Mouse (Mus musculus): Measurements from ENCODE around the gene Tln1.
"Not testable (repeated sequence)": the region's sequence is repeated elsewhere in the genome, so short reads cannot be mapped to it uniquely, and the experiment has no call there.

Gene Tln1

DNA sequence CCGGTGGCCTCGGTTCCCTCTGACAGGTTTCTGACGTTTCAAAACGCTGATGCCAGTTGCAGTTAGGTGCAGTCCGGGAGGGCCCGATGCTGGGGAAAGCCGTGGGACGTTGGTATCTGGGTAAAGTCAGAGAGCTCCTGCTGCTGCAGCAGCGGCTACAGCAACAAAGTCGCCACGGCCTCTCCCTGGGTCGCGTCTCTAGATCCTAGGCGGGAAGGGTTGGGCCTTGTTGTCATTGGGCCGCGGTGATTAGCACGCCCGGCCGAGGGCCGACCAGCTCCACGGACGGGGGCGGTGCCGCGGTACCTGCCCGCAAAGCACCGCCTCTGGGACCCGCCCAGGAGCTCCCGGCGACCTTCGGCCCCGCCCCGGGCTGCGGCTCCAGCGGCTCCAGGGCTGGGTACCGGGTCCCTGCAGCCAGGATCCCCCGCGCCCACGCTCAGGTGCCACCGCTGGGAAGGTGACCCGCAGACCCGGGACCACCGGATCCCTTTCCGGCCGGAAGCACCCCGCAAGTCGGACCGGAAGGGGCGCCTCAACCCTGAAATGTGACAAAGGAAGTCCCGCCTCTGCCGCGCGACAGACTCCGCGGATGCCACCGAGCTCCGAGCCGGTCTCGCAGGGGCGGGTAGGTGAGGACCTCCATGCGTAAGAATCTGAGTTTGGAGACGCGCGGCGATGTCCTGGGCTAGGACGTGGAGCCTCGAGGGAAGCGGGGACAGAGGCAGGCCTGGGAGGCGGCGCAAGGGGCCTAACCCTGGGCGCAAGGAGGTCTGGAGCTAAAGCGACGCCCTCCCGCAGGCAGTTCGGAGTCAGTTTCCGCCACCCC, 16.1 kb upstream of the Tln1 start, which contains the start of the genes Rgp1 and Gba2:
TSS of gene Rgp1 (plus strand) at position 340 of the 829 bp plus-strand sequence.
TSS of gene Gba2 (minus strand) at position 498 of the 829 bp plus-strand sequence.
- peak; percentile 90 for DNase-seq

DNA sequence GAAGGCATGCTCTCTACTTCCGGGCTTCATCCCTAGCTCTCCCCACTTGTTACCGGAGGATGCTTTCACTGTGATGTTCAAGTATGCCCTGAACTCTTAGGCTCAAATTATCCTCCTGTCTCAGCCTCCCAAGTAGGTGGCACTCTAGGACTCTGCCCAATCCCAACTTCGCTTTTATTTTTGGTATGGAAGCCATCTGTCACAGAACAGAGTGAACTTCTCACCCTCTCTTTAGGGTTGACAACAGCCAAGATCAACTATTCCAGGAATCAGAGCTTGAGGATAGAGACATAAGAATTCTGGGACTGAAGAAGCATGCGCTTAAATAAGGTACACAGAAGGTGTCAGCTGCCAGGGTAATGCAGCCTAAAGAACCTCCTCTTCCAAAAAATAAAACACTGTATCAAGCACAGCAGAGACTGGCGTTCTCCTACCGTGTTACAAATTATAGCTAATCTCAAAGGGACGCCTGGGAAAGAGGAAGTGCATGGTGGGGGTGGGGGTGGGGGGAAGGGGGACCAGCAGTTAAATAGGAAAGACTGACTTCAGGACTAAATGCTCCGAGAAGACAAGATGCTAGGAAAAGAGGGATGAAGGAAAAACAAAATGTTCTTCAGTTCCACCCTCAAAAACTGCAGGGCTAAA, 14.9 kb upstream of the Tln1 start:
- no peak for DNase-seq

DNA sequence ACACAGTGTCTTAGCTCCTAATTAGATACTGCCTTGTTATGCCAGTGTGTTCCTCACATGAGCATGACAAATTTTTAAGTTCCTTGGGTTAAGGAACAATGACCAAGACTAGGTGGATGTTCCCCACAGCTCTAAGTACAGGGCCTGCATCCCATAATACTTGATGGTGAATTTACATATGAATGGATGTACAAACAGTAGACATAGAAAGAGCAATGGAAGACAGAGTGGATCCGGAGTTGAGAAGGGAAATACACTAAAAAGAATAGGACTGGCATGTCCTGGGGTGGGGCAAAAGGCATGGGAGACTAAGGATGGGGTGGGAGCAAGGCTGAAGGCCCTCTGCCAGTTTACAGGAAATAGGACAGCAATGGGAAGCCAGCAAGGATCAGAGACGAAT, 12.9 kb upstream of the Tln1 start:
- DNase-seq, result no peak

DNA sequence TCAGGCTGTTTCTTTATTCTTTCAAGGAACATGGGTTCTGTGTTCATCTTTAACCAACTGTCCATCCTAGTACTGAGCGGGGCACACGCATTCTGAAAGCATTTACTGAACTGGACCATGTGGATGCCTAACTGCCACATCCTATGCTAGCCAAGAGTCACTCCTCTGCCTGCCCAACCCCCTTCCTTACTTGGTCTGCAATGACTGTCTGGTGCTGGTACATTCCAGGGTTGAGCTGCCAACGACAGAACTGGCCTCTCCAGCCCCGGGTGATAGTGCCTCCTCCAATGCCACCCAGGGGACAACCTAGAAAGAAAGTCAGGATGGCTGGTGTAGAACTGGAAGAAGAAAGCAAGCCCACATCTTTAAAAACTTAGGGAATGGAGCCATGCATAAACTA, 11.1 kb upstream of the Tln1 start:
- DNase-seq, result no peak

DNA sequence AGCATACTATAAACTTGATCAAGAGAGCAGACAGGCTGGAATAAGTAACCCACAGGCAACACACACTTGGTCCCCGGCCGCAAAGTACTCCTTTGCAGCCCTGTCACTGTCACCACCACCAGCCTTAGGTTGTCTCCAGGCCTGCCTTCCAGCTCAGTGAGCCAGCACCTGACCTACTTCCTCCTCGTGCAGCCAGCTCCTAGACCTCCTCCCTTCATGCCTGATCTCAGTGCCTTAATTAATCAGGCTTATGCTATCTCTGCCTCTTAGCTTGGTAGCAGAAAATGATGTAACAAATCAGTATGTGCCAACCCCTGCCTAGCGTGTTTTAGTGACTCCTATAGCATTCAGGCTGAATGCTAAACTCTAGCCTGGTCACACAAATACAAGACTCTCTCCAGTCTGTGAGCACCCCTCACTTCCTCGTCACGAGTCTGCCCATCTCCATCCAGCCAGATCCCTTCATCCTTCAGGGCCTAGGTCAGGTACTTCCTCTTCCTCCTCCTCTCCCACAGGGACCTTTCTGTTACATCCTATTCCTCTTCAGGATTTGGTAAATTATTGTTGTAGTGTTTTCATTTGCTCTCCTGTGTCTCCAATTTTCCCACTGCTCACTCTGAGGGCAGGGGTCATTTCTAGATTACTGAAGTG, 9.0 kb upstream of the Tln1 start:
- no peak for DNase-seq

DNA sequence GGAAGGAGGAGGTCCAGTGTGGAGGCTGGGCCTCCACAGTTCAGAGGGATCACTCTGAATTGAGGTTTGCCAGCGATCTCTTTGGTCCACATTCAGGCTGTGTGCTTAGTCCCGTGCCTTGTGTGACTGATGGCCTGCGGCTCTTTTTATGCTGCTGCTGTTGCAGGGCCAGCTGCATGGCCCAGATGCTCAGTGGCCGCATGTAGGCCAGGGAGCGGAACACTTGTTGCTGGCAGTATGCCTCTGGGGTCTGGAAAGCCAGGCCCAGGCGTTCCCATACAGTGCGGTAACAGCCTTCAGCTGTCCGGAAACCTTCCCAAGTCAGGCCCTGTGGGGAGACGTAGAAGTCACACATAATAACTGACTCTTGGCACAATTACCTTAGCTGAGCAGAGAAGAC, 4.6 kb upstream of the Tln1 start:
- DNase-seq, result no peak

DNA sequence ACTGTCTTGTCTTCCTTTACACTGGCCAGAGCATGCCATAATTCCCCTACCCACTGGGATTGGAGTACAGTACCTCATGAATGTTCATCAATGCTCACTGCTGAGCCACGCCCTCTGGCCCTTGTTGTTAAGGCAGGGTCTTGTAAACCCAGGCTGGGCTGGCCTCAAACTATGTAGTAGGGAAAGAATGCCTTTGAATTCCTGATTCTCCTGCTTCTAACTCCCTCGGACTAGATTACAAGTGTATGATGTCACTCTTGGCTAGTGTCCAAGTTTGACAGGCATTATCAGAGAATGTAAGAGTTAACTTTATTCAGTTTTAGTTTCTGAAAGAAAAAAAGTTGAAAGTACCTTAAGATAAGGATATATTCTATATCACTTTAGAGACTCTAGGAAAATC, 1.7 kb upstream of the Tln1 start:
- no peak for DNase-seq

DNA sequence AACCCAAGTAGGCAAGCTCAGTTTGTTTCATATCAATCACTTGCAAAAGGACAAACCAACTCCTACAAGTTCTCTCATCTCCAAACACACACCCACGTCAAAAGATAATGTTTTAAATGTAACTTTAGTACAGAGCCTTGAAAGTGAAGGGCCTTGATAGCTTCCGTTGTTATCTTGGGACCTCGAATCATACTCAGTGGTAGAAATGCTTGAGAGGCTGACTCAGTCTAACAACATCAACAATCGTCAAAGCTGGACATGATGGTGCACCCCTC, 1.0 kb upstream of the Tln1 start:
- DNase-seq, result no peak

DNA sequence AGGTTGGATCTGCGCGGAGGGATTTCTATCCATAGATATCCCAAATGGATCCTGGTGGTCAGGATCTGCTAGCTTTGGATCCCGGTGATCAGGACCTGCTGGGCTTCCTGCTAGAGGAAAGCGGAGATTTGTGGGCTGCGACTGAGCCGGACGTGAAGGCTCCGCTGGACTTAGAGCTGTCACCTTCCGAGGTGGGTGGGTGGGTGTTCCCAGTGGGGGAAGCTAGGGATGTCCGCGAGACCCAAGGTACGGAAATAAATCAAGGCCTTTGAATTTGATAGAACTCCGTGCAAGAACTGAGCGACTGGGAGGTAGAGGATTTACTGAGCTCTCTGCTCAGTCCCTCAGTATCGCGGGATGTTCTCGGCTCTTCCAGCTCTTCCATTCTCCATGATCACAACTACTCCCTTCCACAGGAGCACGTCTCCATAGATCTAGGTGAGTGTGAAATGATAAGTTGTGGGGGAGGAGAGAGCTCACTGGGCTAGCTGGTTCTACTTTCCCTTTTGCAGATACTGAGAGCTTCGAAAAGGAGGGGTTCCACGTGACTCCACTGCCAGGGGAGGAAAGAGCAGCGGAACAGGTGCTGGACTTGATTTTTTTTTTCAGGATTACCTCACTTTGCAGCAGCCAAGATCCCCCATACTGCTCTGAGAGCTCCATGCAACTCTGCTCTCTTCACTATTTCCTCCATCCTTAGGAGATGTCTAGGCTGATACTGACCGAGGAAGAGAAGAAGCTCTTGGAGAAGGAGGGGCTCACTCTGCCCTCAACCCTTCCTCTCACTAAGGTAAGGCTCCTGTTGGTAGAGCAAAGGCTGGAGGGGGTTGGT, 494 bp upstream of the Tln1 start:
- no peak for DNase-seq

DNA sequence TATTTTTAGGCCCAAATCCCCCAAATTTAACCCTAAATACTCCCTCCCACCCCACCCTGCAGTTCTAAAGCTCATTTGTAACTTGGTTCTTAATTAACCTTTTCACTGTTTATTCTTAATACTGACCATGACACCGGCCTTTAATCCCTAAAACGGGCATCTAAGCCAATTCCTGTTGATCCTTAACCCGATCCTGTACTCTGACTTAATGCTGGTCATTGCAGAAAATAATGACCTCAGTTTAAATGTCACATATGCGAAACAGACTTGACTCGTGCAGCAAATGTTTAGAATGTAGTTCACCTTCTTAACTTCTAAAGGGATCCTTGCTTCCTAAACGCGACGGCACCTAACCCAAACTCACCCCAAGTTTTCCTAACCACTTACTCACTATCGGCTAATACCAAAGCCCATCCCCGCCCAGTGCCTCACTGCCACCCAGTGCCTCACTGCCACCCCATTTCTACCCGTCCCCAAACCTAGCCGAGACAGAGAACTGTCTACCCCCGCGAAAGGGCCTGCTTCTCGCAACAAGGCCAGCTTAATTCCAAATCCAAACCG, 975 bp downstream of the Tln1 start:
- no peak for DNase-seq

DNA sequence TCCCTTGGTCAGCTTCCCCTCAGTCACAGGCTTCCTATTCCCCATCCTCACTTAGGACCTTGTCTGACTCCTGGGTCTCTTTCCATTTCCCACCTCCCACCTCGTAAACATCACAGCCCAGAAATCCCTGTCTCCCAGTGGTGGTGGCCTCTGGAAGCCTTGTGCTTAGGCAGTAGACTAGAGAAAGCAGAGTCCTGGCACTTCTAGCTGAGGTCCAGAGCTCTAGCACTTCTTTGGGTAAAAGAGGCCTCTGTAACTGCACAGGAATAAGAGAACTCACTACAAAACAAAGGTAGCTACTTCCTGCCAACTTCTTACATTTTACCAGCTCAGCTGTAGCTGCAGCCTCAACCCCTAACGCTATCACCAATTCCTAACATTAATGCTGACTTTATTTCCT, 1.5 kb downstream of the Tln1 start:
- peak; percentile 25 for DNase-seq

DNA sequence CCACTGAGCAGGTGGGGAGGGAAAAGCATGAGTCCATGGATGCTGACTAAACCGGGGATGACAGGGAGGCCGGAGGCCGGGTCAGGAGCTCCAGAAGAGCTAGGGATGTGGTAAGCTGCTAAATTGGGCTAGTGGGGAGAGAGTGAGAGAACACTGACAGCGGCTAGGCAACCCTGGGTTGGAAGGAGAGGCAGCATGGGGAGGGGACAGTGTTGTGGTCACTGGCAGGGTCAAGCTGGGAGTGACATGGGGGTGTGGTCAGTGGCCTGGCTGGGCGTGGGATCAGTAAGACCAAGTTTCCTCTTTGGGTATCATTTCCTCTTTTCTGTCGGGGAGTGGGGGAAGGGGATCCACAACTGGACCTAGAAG, 2.3 kb downstream of the Tln1 start:
- DNase-seq, result peak; percentile 27

DNA sequence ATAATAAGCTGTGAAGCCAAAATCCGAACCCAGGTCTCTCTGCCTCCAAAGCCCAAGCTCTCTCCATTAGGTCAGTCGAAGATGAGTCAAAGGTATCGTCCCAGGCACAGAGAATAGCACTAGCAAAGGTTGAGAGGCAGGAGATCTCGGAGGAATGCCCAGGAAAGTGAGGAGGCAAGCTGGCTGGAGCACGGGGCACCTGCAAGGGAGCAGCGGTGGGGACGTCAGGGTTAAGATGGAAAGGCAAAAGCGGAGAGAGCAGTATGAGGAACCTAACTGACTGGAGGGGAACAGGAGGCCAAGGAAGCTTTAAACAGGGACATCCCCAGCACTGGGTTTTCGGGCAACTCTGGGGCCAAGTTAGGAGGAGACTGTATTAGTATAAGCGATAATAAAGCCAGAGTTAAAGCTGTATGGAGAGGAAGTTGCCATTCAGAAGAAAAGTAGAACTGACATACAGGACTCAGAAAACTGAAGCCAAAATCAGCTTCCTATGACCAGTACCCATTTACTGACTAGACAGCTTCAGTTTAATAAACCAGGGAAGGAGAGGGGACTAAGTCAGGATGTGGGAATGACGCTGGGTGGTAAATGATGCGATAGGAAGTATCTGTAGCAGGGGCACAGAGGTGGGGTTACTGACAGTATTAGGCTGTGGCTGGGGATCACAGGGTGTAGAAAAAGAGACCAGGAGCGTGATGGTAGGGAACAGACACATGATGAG, 2.8 kb downstream of the Tln1 start:
- DNase-seq, result peak; percentile 22

DNA sequence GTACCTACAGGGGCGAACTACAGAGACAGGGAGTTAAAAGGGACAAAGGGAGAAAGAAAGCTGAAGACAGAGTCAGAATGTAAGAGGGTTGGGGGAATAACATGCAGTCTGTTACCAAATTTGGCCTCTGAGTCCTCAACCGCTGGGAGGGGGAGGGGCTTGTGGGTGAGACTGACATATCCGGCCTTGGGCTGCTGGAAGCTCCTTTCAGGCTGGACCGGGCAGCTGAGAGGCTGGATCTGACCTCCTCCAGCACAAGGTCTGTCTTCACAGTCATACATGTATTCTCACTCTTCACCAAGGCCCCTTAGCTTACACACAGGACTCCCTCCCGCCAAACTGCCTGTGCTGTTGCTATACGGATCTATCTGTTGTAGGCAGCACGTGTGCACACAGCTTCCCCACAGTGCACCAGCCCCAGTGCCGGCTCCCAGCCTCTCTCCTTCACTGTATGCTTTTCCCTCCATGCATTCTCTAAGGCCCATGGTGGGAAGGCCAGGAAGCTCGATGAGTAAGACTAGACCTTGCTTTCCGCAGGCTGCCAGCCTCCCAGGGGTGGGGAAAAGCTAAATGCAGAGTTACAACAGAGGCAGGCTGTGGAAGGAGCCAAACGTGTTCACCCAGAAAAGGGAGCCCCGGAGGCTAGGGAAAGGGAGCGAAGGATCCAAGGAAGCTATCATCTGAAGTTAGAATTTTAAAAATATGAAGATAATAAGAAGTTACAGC, 3.7 kb downstream of the Tln1 start:
- peak; percentile 79 for DNase-seq

DNA sequence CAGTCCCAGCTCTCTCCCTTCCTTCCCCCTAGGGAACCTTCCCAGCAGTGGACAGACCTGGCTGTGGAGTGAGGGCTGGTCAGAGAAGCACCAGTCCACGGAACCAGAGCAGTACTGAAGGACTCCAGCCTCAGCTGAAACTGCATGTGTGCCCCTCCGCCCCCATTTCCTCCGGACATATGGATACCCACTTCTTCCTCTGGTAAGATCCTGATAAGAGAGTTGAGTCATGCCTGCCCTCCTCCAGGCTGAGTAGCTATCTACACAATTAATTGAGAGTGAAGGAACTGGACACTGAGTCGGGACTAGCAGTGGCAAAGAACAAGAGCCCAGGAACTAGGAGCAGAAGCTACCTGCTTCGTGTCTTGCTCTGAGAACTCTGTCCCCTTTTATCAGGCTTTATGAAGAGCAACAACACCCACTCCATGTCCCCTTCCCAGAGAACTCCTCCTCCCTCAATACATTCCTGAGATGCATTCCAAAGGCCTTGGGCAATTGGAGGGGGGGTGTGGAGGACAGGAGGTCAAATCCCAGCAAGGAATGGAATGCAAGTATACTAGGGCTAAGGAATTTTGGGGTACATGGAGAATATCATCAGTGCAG, 4.4 kb downstream of the Tln1 start:
- no peak for DNase-seq

DNA sequence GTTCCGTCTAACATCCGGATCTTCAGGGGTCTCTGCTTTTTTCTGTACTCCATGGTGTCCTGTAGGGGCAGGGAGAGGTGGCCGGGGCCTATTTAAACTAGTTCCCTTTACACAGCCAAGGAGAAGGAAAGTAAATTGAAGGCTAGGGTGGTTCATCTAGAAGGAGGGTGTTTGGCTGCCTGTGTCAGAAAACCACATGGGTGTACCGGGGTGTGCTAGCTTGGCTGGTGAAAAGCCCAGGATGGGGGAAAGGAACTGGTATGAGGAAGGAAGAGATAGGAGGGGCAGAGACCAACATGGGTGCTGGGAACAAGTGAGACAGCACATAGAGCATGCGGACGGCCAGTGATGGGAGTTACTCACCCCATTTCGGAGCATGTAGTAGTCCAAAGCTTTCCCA, 6.6 kb downstream of the Tln1 start:
- no peak for DNase-seq

DNA sequence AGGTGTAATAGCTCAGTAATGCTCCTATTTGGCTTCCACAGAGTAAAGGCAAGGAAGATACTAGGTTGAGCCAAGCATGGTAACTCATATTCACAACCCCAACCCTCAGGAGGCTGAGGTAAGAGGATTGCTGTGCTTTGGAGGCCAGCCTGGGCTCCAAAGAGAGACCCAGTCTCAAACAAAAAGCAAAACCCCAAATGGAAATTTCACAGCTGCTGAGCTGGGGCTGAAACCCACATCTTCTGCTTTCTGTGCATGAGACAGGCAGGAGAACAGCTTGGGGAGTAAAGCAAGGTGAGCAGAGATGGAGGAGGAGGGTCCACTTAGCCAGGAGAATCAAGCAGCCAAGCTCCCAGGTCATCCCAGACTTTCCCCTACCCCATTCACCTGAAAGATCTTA, 8.6 kb downstream of the Tln1 start:
- no peak for DNase-seq

DNA sequence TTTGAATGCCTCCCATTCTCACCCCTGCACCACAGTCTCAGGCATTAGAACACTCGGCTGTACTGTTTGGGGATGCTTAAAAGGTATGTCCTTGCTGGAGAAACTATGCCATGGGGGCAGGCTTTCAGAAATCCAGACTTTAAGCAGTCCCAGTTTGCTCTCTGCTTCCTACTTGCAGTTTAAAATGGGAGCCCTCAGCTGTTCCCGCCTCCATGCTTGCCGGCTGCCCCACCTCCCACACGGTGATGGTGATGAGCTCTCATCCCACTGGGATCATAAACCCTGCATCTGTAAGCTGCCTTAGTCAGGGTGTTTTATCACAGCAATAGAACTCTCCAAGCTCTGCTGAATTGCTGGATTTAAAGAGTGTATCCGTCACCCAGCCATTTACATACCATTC, 10.1 kb downstream of the Tln1 start:
- DNase-seq, result no peak

DNA sequence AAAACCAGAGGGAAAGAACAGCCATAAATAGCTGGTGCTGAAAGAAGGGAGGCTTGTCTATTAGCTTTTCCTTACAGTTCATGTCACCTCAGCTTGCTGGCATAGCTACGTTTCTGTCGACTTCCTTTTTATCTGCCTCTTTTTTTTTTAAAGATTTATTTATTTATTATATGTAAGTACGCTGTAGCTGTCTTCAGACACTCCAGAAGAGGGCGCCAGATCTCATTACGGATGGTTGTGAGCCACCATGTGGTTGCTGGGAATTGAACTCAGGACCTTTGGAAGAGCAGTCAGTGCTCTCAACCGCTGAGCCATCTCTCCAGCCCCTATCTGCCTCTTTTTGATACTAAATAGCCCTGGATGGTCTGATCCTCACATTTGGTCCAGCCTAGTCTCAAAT, 10.6 kb downstream of the Tln1 start:
- DNase-seq, result not testable (repeated sequence)

DNA sequence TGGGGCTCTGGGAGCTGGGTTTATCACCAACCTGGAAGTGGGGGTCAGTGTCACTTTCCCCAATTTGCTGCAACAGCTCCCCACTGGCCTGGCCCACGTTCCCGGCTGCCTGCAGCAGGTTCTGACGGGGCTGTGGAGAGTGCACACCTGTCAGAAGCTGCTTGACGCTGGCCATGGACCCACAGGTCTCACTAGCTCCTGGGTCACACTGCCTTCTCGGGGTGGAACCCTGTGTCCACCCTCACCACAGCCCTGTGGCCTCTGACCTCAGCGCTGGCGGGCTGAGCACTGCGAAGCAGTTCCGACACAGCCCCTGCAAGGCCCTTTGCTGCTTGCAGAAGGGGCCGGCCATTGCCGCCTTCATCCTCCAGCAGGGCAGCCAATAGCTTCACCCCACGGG, 13.4 kb downstream of the Tln1 start:
- no peak for DNase-seq

DNA sequence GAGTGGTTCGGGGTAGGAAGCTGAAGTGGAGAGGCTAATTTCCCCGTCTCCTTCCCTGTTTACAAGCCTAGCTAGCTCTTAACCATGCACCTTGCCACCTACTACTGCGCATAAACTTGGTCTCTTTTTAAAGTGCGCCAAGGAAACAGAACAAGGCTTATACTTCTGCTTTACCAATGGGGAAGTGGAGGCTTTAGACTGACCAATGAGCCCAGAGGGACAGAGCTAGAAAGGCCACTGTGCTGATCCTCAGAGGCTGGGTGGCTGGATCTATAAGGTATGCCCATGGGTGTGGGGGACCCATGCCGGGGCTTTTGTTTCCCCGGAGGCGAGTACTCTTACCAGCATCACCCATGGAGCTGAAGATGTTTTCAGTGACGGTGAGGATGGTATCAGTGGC, 15.3 kb downstream of the Tln1 start:
- DNase-seq, result no peak
